Mouse (Mus musculus): ENCODE results near the gene Scrn2.

Scrn2 gene

DNA sequence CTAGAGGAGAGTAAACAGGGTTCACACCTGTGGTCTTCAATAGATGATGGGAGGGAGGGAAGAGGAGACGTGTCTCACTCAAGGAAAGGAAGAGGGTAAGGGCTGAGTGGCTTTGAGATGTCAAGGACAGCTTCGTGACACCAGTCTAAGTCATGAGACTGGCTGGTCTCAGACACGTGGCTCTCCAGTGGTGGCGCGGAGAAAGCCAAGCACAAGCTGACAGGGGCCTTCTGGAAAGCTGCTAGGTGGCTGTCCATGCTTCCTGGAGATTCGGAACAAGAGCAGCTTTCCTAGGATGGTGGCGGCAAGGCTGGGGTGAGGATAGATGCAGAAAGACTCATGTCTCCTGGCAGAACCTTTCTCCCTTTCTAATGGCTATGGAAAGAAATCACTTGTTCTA is 9.1 kb downstream of the Scrn2 start:
- no peak overlapping the region for H3K4me3 ChIP-seq (replicated peaks; ENCODE audit: low read length)
- H3K27me3 ChIP-seq (ENCODE audit: insufficient read depth, low read length), result peaks cover 12% of the 10 kb centered on the region
- no peak for TF ChIP-seq POU5F1 (IDR thresholded peaks at IDR 0.05; ENCODE audit: borderline replicate concordance, low read length)
- no peak for TF ChIP-seq NANOG (IDR thresholded peaks at IDR 0.05; ENCODE audit: borderline replicate concordance, low read length)
- TF ChIP-seq CTCF (conservative IDR thresholded peaks at IDR 0.05; ENCODE audit: low read length), result no peak
- H3K36me3 ChIP-seq (ENCODE audit: insufficient read depth, low read length), result peaks cover 16% of the 10 kb centered on the region
- peaks cover 41% of the 10 kb centered on the region for H3K4me1 ChIP-seq (replicated peaks; ENCODE audit: low read depth, low read length)
- H3K9me3 ChIP-seq (ENCODE audit: low read length), result no peaks in the 10 kb centered on the region

DNA sequence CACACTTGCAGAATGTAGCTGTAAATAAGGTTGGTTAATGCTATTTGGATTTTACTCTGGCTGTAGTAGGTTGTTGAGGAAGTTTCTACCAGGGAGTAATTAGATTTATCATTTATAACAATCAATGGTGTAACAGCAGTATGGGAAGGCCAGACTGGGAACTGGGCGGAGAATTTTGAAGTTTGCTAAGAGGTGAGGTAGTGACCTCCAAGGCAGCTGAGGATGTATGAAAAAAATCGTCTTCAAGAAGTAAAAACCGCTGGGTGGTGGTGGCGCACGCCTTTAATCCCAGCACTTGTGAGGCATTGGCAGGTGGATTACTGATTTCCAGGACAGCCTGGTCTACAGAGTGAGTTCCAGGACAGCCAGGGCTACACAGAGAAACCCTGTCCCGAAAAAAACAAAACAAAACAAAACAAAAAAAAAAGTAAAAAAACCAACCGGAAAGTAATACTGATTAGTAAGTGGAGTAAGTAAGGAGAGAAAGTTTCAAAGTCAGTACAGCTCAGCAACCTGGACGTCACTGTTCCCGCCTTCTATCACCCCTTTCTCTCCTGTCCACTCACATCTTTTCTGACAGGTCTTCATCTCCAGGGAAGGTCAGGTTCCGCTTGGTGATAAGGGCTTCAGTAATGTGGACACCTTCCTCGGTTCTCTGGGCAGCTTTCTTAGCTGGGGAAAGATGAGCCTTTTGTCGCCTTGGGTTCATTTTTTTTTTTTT is 10.7 kb downstream of the Scrn2 start:
- peaks cover 11% of the 10 kb centered on the region for H3K27me3 ChIP-seq (ENCODE audit: insufficient read depth, low read length)
- H3K36me3 ChIP-seq (ENCODE audit: insufficient read depth, low read length), result peaks cover 30% of the 10 kb centered on the region
- TF ChIP-seq CTCF (conservative IDR thresholded peaks at IDR 0.05; ENCODE audit: low read length), result no peak
- TF ChIP-seq NANOG (IDR thresholded peaks at IDR 0.05; ENCODE audit: borderline replicate concordance, low read length), result no peak
- no peak for TF ChIP-seq POU5F1 (IDR thresholded peaks at IDR 0.05; ENCODE audit: borderline replicate concordance, low read length)
- peak overlapping the region; percentile 93 for H3K4me3 ChIP-seq (replicated peaks; ENCODE audit: low read length)
- peaks cover 57% of the 10 kb centered on the region for H3K4me1 ChIP-seq (replicated peaks; ENCODE audit: low read depth, low read length)
- H3K9me3 ChIP-seq (ENCODE audit: low read length), result no peaks in the 10 kb centered on the region

DNA sequence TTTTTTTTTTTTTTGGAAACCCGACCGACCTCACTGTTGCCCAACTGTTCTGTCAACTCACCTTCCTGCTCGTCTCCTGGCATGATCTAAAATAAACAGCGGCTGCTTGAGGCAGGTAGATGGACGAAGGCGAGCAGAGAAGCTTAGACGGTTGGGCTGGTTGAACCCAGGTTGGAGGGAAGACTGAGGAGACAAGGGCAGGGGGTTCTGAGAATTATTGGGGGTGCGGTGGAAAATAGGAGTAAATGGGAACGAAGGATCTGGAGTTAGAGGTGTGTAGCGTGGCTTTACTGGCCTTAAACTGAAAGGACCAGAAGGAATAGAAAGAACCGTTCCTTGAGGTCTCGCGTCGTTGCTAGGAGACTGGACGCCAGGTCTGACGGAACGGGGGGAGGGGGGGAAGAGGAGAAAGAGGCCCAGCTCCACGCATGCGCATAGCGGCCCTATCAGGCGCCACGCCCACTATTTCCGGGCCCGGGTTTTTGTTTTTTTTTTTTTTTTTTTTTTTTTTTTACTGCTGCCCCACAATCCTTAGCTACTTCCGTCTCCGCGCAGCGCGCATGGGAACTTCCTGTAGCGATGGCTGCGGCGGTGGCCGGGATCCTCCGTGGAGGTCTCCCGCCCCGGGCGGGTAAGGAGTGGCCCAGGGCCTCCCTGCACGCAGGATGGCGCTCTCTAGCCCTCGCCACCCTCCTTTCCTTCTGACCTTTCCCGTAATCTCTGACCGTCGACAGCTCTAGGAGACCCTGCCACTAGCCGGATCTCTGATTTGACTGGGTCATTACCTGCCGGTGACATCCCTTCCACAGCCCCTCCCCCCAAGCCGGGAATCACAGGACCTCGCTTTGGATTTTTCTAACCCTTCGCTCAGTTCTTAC is 11.5 kb downstream of the Scrn2 start, which contains the start of the genes Lrrc46 and Mrpl10:
Lrrc46 (minus strand) TSS at position 386 of the 878 bp plus-strand sequence.
Mrpl10 (plus strand) TSS at position 539 of the 878 bp plus-strand sequence.
- Histone ChIP-seq H3K4me3 (replicated peaks; ENCODE audit: low read length) (peak within 1 kb of the TSS; percentile 93), H3K27me3 (ENCODE audit: insufficient read depth, low read length) (peaks cover 3% of the 10 kb centered on the region; the same call in 1 of the 2 replicates), H3K36me3 (ENCODE audit: insufficient read depth, low read length) (peaks cover 31% of the 10 kb centered on the region), H3K9me3 (ENCODE audit: low read length) (no peaks in the 10 kb centered on the region), H3K4me1 (replicated peaks; ENCODE audit: low read depth, low read length) (peaks cover 65% of the 10 kb centered on the region)
- TF ChIP-seq NANOG (IDR thresholded peaks at IDR 0.05; ENCODE audit: borderline replicate concordance, low read length) (no peak), CTCF (conservative IDR thresholded peaks at IDR 0.05; ENCODE audit: low read length) (no peak), POU5F1 (IDR thresholded peaks at IDR 0.05; ENCODE audit: borderline replicate concordance, low read length) (no peak)

DNA sequence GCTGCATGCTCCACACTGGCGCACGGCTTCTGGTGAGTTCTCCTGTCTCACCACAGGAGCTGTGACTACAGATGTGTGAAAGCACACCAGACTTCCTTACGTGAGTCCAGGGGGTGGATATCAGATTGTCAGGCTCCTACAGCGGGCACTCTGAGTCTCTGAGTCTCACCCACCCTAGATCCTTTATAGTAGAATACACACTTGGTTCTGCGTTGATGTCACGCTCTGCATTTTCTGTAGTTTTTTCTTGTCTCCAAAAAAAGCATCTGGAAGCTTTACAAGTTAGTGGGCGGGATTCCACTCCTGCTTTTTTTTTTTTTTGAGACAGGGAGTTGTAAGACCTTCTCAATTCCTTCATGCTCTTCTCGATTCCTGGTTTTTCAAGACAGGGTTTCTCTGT is 15.2 kb downstream of the Scrn2 start:
- H3K4me1 ChIP-seq (replicated peaks; ENCODE audit: low read depth, low read length), result peaks cover 67% of the 10 kb centered on the region
- no peaks in the 10 kb centered on the region for H3K9me3 ChIP-seq (ENCODE audit: low read length)
- TF ChIP-seq NANOG (IDR thresholded peaks at IDR 0.05; ENCODE audit: borderline replicate concordance, low read length), result no peak
- no peak for TF ChIP-seq CTCF (conservative IDR thresholded peaks at IDR 0.05; ENCODE audit: low read length)
- no peak for TF ChIP-seq POU5F1 (IDR thresholded peaks at IDR 0.05; ENCODE audit: borderline replicate concordance, low read length)
- peaks cover 65% of the 10 kb centered on the region for H3K36me3 ChIP-seq (ENCODE audit: insufficient read depth, low read length)
- no peaks in the 10 kb centered on the region for H3K27me3 ChIP-seq (ENCODE audit: insufficient read depth, low read length)
- no peak overlapping the region; the same call in 1 of the 2 replicates for H3K4me3 ChIP-seq (replicated peaks; ENCODE audit: low read length)

DNA sequence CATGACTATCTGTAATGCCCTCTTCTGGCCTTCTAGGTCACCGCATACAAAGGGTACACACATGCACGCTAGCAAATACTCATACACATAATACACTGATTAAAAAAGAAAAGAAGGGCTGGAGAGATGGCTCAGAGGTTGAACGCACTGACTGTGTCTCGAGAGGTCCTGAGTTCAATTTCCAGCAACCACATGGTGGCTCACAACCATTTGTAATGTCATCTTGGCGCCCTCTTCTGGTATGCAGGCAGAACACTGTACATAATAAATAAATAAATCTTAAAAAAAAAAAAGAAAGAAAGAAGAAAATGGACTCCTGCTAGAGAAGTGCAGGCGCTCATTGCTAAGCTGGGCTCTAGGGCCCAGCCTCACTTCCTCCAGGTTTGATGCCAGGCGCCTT is 16.1 kb downstream of the Scrn2 start:
- H3K27me3 ChIP-seq (ENCODE audit: insufficient read depth, low read length), result no peaks in the 10 kb centered on the region
- no peak for TF ChIP-seq NANOG (IDR thresholded peaks at IDR 0.05; ENCODE audit: borderline replicate concordance, low read length)
- peak; percentile 55 for TF ChIP-seq CTCF (conservative IDR thresholded peaks at IDR 0.05; ENCODE audit: low read length)
- no peak overlapping the region for H3K4me3 ChIP-seq (replicated peaks; ENCODE audit: low read length)
- peaks cover 74% of the 10 kb centered on the region for H3K4me1 ChIP-seq (replicated peaks; ENCODE audit: low read depth, low read length)
- H3K36me3 ChIP-seq (ENCODE audit: insufficient read depth, low read length), result peaks cover 65% of the 10 kb centered on the region
- no peaks in the 10 kb centered on the region for H3K9me3 ChIP-seq (ENCODE audit: low read length)

DNA sequence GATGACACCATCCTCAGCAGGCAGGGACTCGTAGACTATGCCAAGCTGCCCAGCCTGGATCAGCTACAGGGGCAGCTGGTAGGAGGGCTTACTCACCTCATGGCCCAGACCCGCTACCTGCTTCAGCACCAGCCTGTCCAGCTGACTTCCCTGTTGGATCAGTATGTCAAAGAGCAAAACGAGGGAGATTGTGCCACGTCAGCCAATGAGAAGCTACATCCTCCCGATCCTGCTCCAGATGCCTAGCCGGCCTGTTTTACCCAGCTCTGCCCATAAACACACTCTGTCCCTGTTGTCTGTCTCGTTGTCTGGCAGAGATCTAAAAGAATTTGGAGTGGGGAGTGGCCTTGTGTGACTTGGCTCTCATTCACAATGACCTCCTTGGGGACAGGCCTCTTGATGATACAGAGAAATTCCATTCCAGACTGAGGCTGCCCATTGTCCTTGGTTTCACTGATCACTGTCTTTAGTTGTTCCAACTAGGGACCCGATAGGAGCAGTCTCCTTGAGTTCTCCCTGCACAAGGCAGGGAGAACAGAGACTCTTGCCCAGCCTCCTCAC is 18.4 kb downstream of the Scrn2 start:
- Histone ChIP-seq H3K9me3 (ENCODE audit: low read length) (no peaks in the 10 kb centered on the region), H3K27me3 (ENCODE audit: insufficient read depth, low read length) (no peaks in the 10 kb centered on the region), H3K36me3 (ENCODE audit: insufficient read depth, low read length) (peaks cover 63% of the 10 kb centered on the region), H3K4me1 (replicated peaks; ENCODE audit: low read depth, low read length) (peaks cover 79% of the 10 kb centered on the region), H3K4me3 (replicated peaks; ENCODE audit: low read length) (no peak overlapping the region)
- TF ChIP-seq NANOG (IDR thresholded peaks at IDR 0.05; ENCODE audit: borderline replicate concordance, low read length) (no peak), POU5F1 (IDR thresholded peaks at IDR 0.05; ENCODE audit: borderline replicate concordance, low read length) (no peak)

DNA sequence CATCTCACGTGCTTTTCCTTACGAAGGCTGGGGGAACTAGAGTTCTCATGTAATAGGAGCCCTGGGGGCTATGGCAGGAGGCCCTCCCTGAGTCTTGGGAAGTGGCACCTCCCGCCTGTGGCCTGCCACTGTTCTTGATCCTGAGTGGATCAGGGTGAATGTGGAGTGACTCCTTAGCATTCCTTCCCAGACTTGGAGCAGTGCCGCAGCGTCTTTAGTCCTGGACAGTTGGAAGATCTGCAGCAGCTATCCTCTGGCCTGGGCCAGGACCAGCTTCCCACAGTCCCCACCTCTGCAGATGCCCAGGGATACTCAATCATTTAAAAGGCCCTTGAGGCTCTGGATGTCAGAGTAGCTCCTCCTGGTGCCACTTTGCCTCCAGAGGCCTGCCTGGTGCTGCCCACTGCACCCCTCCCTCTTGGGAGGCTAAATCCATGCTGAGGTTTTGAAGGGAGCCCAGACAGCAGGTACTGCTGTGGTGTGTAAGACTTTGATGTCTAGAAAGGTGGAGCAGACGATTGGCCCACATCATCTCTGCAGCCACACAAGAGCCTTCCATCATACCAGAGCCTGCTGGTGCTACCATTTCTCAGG is 19.9 kb downstream of the Scrn2 start:
- TF ChIP-seq POU5F1 (IDR thresholded peaks at IDR 0.05; ENCODE audit: borderline replicate concordance, low read length), result no peak
- TF ChIP-seq CTCF (conservative IDR thresholded peaks at IDR 0.05; ENCODE audit: low read length), result no peak
- TF ChIP-seq NANOG (IDR thresholded peaks at IDR 0.05; ENCODE audit: borderline replicate concordance, low read length), result no peak
- Histone ChIP-seq H3K27me3 (ENCODE audit: insufficient read depth, low read length) (no peaks in the 10 kb centered on the region), H3K4me1 (replicated peaks; ENCODE audit: low read depth, low read length) (peaks cover 71% of the 10 kb centered on the region), H3K4me3 (replicated peaks; ENCODE audit: low read length) (no peak overlapping the region), H3K9me3 (ENCODE audit: low read length) (no peaks in the 10 kb centered on the region), H3K36me3 (ENCODE audit: insufficient read depth, low read length) (peaks cover 61% of the 10 kb centered on the region)
